Mouse (Mus musculus): Measurements from ENCODE around the gene Ano8. TPM values are rescaled to one million over a fixed set of nuclear protein-coding genes. Genes with fewer than 3 reads are reported as not detected.

Gene Ano8
- polyA plus RNA-seq, 1 experiment from 2014 or later, result 2.3 TPM

- Histone ChIP-seq H3K27me3 (ENCODE audit: control insufficient read depth, insufficient read depth, low read length) (peaks cover 22% of the 10 kb centered on the region), H3K4me2 (replicated peaks; ENCODE audit: low read depth, low read length) (no peak overlapping the region), H3K4me3 (ENCODE audit: low read depth, low read length) (no peak overlapping the region), H3K9ac (replicated peaks; ENCODE audit: low read depth, low read length) (no peak overlapping the region), H3K4me1 (ENCODE audit: control insufficient read depth, insufficient read depth, low read length) (no peaks in the 10 kb centered on the region), H3K9me3 (ENCODE audit: control insufficient read depth, low read depth, low read length) (no peaks in the 10 kb centered on the region), H3K27ac (ENCODE audit: low read length) (no peak overlapping the region), H3K36me3 (ENCODE audit: control insufficient read depth, insufficient read depth, low read length) (no peaks in the 10 kb centered on the region)
- ATAC-seq (ENCODE audit: insufficient number of reproducible peaks, insufficient read depth, low FRiP score, low read depth), result no peak
- WGBS, result 75% methylated on average over 4 of the region's 4 CpGs
These were observed 20.2 kb upstream of the Ano8 start for GRCm38 (mm10) chr8:71505979-71506378.

- H3K9me3 ChIP-seq (ENCODE audit: control insufficient read depth, low read depth, low read length), result no peaks in the 10 kb centered on the region
- no peak overlapping the region for H3K4me3 ChIP-seq (ENCODE audit: low read depth, low read length)
- H3K27me3 ChIP-seq (ENCODE audit: control insufficient read depth, insufficient read depth, low read length), result peaks cover 22% of the 10 kb centered on the region
- 93% methylated on average over 4 of the region's 4 CpGs for WGBS
- no peak overlapping the region for H3K27ac ChIP-seq (ENCODE audit: low read length)
- no peaks in the 10 kb centered on the region for H3K36me3 ChIP-seq (ENCODE audit: control insufficient read depth, insufficient read depth, low read length)
- no peaks in the 10 kb centered on the region for H3K4me1 ChIP-seq (ENCODE audit: control insufficient read depth, insufficient read depth, low read length)
- H3K4me2 ChIP-seq (replicated peaks; ENCODE audit: low read depth, low read length), result no peak overlapping the region
- H3K9ac ChIP-seq (replicated peaks; ENCODE audit: low read depth, low read length), result no peak overlapping the region
- ATAC-seq (ENCODE audit: insufficient number of reproducible peaks, insufficient read depth, low FRiP score, low read depth), result no peak
These were observed 19.6 kb upstream of the Ano8 start for GRCm38 (mm10) chr8:71505326-71505725.

- ATAC-seq (ENCODE audit: insufficient number of reproducible peaks, insufficient read depth, low FRiP score, low read depth), result no peak
- Histone ChIP-seq H3K36me3 (ENCODE audit: control insufficient read depth, insufficient read depth, low read length) (no peaks in the 10 kb centered on the region), H3K27me3 (ENCODE audit: control insufficient read depth, insufficient read depth, low read length) (peaks cover 20% of the 10 kb centered on the region), H3K4me3 (ENCODE audit: low read depth, low read length) (no peak overlapping the region), H3K9me3 (ENCODE audit: control insufficient read depth, low read depth, low read length) (no peaks in the 10 kb centered on the region), H3K4me2 (replicated peaks; ENCODE audit: low read depth, low read length) (no peak overlapping the region), H3K27ac (ENCODE audit: low read length) (no peak overlapping the region), H3K4me1 (ENCODE audit: control insufficient read depth, insufficient read depth, low read length) (no peaks in the 10 kb centered on the region), H3K9ac (replicated peaks; ENCODE audit: low read depth, low read length) (no peak overlapping the region)
- WGBS, result 82% methylated on average over 4 of the region's 4 CpGs
These were observed 18.6 kb upstream of the Ano8 start for GRCm38 (mm10) chr8:71504349-71504748.

- peaks cover 3% of the 10 kb centered on the region; the same call in 1 of the 2 replicates for H3K36me3 ChIP-seq (ENCODE audit: control insufficient read depth, insufficient read depth, low read length)
- no peak for ATAC-seq (ENCODE audit: insufficient number of reproducible peaks, insufficient read depth, low FRiP score, low read depth)
- 21% methylated on average over 16 of the region's 16 CpGs for WGBS
- no peaks in the 10 kb centered on the region for H3K9me3 ChIP-seq (ENCODE audit: control insufficient read depth, low read depth, low read length)
- peak overlapping the region; percentile 29; the same call in 1 of the 2 replicates for H3K27ac ChIP-seq (ENCODE audit: low read length)
- no peaks in the 10 kb centered on the region for H3K27me3 ChIP-seq (ENCODE audit: control insufficient read depth, insufficient read depth, low read length)
- no peak overlapping the region for H3K4me2 ChIP-seq (replicated peaks; ENCODE audit: low read depth, low read length)
- H3K4me3 ChIP-seq (ENCODE audit: low read depth, low read length), result no peak overlapping the region
- peaks cover 20% of the 10 kb centered on the region for H3K4me1 ChIP-seq (ENCODE audit: control insufficient read depth, insufficient read depth, low read length)
- H3K9ac ChIP-seq (replicated peaks; ENCODE audit: low read depth, low read length), result no peak overlapping the region
These were observed 13.3 kb upstream of the Ano8 start for GRCm38 (mm10) chr8:71498816-71499690.

- peaks cover 7% of the 10 kb centered on the region for H3K36me3 ChIP-seq (ENCODE audit: control insufficient read depth, insufficient read depth, low read length)
- peaks cover 20% of the 10 kb centered on the region for H3K4me1 ChIP-seq (ENCODE audit: control insufficient read depth, insufficient read depth, low read length)
- H3K4me3 ChIP-seq (ENCODE audit: low read depth, low read length), result no peak overlapping the region
- no peak for ATAC-seq (ENCODE audit: insufficient number of reproducible peaks, insufficient read depth, low FRiP score, low read depth)
- 18% methylated on average over 15 of the region's 15 CpGs for WGBS
- H3K4me2 ChIP-seq (replicated peaks; ENCODE audit: low read depth, low read length), result no peak overlapping the region
- H3K9me3 ChIP-seq (ENCODE audit: control insufficient read depth, low read depth, low read length), result no peaks in the 10 kb centered on the region
- no peak overlapping the region for H3K9ac ChIP-seq (replicated peaks; ENCODE audit: low read depth, low read length)
- no peaks in the 10 kb centered on the region for H3K27me3 ChIP-seq (ENCODE audit: control insufficient read depth, insufficient read depth, low read length)
- peak overlapping the region; percentile 29; the same call in 1 of the 2 replicates for H3K27ac ChIP-seq (ENCODE audit: low read length)
These were observed 12.2 kb upstream of the Ano8 start for GRCm38 (mm10) chr8:71497881-71498501.

- no peak for ATAC-seq (ENCODE audit: insufficient number of reproducible peaks, insufficient read depth, low FRiP score, low read depth)
- WGBS, result 84% methylated on average over 1 of the region's 1 CpGs
- Histone ChIP-seq H3K9me3 (ENCODE audit: control insufficient read depth, low read depth, low read length) (no peaks in the 10 kb centered on the region), H3K36me3 (ENCODE audit: control insufficient read depth, insufficient read depth, low read length) (peaks cover 15% of the 10 kb centered on the region), H3K4me3 (ENCODE audit: low read depth, low read length) (no peak overlapping the region), H3K27ac (ENCODE audit: low read length) (peak overlapping the region; percentile 30; the same call in 1 of the 2 replicates), H3K9ac (replicated peaks; ENCODE audit: low read depth, low read length) (no peak overlapping the region), H3K27me3 (ENCODE audit: control insufficient read depth, insufficient read depth, low read length) (no peaks in the 10 kb centered on the region), H3K4me1 (ENCODE audit: control insufficient read depth, insufficient read depth, low read length) (peaks cover 20% of the 10 kb centered on the region), H3K4me2 (replicated peaks; ENCODE audit: low read depth, low read length) (no peak overlapping the region)
These were observed 11.4 kb upstream of the Ano8 start for GRCm38 (mm10) chr8:71497077-71497645.

GRCm38 (mm10) chr8:71496481-71496880 lies 10.7 kb upstream of the Ano8 start:
- peaks cover 20% of the 10 kb centered on the region for H3K4me1 ChIP-seq (ENCODE audit: control insufficient read depth, insufficient read depth, low read length)
- H3K9me3 ChIP-seq (ENCODE audit: control insufficient read depth, low read depth, low read length), result no peaks in the 10 kb centered on the region
- ATAC-seq (ENCODE audit: insufficient number of reproducible peaks, insufficient read depth, low FRiP score, low read depth), result peak; percentile 25; the same call in 1 of the 2 replicates
- H3K4me2 ChIP-seq (replicated peaks; ENCODE audit: low read depth, low read length), result no peak overlapping the region
- 34% methylated on average over 11 of the region's 11 CpGs for WGBS
- H3K36me3 ChIP-seq (ENCODE audit: control insufficient read depth, insufficient read depth, low read length), result peaks cover 18% of the 10 kb centered on the region
- H3K27ac ChIP-seq (ENCODE audit: low read length), result peak overlapping the region; percentile 30; the same call in 1 of the 2 replicates
- no peak overlapping the region; the same call in 1 of the 2 replicates for H3K9ac ChIP-seq (replicated peaks; ENCODE audit: low read depth, low read length)
- no peaks in the 10 kb centered on the region for H3K27me3 ChIP-seq (ENCODE audit: control insufficient read depth, insufficient read depth, low read length)
- H3K4me3 ChIP-seq (ENCODE audit: low read depth, low read length), result no peak overlapping the region

- Histone ChIP-seq H3K4me2 (replicated peaks; ENCODE audit: low read depth, low read length) (no peak overlapping the region), H3K4me3 (ENCODE audit: low read depth, low read length) (no peak overlapping the region), H3K9ac (replicated peaks; ENCODE audit: low read depth, low read length) (no peak overlapping the region), H3K27me3 (ENCODE audit: control insufficient read depth, insufficient read depth, low read length) (no peaks in the 10 kb centered on the region), H3K4me1 (ENCODE audit: control insufficient read depth, insufficient read depth, low read length) (peaks cover 20% of the 10 kb centered on the region), H3K9me3 (ENCODE audit: control insufficient read depth, low read depth, low read length) (no peaks in the 10 kb centered on the region), H3K27ac (ENCODE audit: low read length) (peak overlapping the region; percentile 30; the same call in 1 of the 2 replicates), H3K36me3 (ENCODE audit: control insufficient read depth, insufficient read depth, low read length) (peaks cover 24% of the 10 kb centered on the region)
- ATAC-seq (ENCODE audit: insufficient number of reproducible peaks, insufficient read depth, low FRiP score, low read depth), result no peak
- WGBS, result 88% methylated on average over 5 of the region's 5 CpGs
These were observed 10.0 kb upstream of the Ano8 start for GRCm38 (mm10) chr8:71495811-71496210.

All from stomach, embryonic 14.5 days (tissue).